Mouse (Mus musculus) liver, embryonic 15.5 days (tissue): ENCODE measurements around the gene Ccdc177. TPM values are rescaled to one million over a fixed set of nuclear protein-coding genes. Genes with fewer than 3 reads are reported as not detected.

Source experiments
- ATAC-seq: fragments of 200-750 bp; cut with Nextera tagmentation; 2 replicates; pipeline ENCODE4 v1.8.0; 2017; ENCODE audit warnings: moderate number of reproducible peaks, mild to moderate bottlenecking, moderate library complexity; ENCODE audit not compliant: insufficient read depth
- H3K27ac ChIP-seq: fragments of 300-500 bp; sonication (generic); replicated peaks from 2 replicates; pipeline ENCODE4 v1.5.1; 2015; ENCODE audit warnings: mild to moderate bottlenecking, inconsistent platforms
- H3K27me3 ChIP-seq: fragments of 300-500 bp; sonication (generic); 2 replicates; pipeline ENCODE4 v1.6.1; 2015; ENCODE audit warnings: mild to moderate bottlenecking, inconsistent platforms
- H3K36me3 ChIP-seq: fragments of 300-500 bp; sonication (generic); replicated peaks from 2 replicates; pipeline ENCODE4 v1.6.1; 2015; ENCODE audit warnings: moderate library complexity, mild to moderate bottlenecking, inconsistent platforms
- H3K4me1 ChIP-seq: fragments of 300-500 bp; sonication (generic); replicated peaks from 2 replicates; pipeline ENCODE4 v1.6.1; 2015; ENCODE audit warnings: inconsistent platforms
- H3K4me2 ChIP-seq: fragments of 300-500 bp; sonication (generic); 2 replicates; pipeline ENCODE4 v1.6.1; 2015; ENCODE audit warnings: moderate library complexity, mild to moderate bottlenecking, inconsistent platforms
- H3K4me3 ChIP-seq: fragments of 300-500 bp; sonication (generic); replicated peaks from 2 replicates; pipeline ENCODE4 v1.5.1; 2015; ENCODE audit warnings: mild to moderate bottlenecking, inconsistent platforms
- H3K9ac ChIP-seq: fragments of 300-500 bp; sonication (generic); 2 replicates; pipeline ENCODE4 v1.6.1; 2015; ENCODE audit warnings: moderate library complexity, mild to moderate bottlenecking, inconsistent platforms
- H3K9me3 ChIP-seq: fragments of 300-500 bp; sonication (generic); replicated peaks from 2 replicates; pipeline ENCODE4 v1.6.1; 2016; ENCODE audit warnings: inconsistent platforms
- WGBS: fragments of 180-500 bp; shearing (Covaris S2); methylation state at CpG from one replicate; pipeline ENCODE4 v1.1.7; 2015; ENCODE audit warnings: mixed read lengths; ENCODE audit not compliant: insufficient replicate concordance; 5-methylcytosine and 5-hydroxymethylcytosine counted together
- polyA plus RNA-seq: library from polyadenylated mRNA; unstranded; fragments of >200 nt; fragmentation: Nextera tagmentation; extraction: Ambion mirVana; gene quantifications from 2 replicates; pipeline ENCODE4 v1.2.1, GENCODE M21; 2015

The Ccdc177 gene
- polyA plus RNA-seq, 1 experiment from 2014 or later = not detected

- 0 out of 2 replicates have a peak overlapping the region, but pooled peaks have one; percentile 9 for H3K27ac ChIP-seq
- H3K9ac ChIP-seq = peak overlapping the region; percentile 4; the same call in 1 of the 2 replicates
- peak; percentile 30; the same call in 1 of the 2 replicates for ATAC-seq
- H3K9me3 ChIP-seq = no peaks in the 10 kb centered on the region
- no peak overlapping the region for H3K4me2 ChIP-seq
- 30% methylated on average over 1 of the region's 1 CpGs for WGBS
- peaks cover 67% of the 10 kb centered on the region for H3K4me1 ChIP-seq
- no peaks in the 10 kb centered on the region for H3K27me3 ChIP-seq
- no peak overlapping the region for H3K4me3 ChIP-seq
- H3K36me3 ChIP-seq = no peaks in the 10 kb centered on the region
Measured at GRCm38 (mm10) chr12:80783889-80784288, 23.4 kb upstream of the Ccdc177 start.

DNA sequence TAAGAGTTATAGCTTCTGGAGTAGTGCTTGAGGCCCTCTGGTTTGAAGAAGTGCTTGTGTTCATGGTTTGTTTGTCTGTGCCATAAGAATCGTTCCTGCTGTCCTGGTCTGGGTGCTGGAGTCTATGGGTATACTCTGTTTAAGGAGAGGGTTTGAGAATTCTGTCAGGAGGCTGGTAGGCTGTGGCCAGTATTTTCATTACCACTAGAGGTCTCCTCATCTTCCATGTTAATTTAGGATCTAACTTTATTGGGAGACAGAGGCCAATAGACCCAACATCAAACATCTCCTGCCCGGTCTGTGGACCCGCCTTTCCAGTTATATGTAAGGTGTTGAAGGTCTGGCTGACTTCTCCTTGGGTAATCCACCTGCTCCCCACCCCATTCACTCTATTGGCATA lies 22.4 kb upstream of the Ccdc177 start:
- no peak overlapping the region for H3K4me2 ChIP-seq
- H3K9ac ChIP-seq = no peak overlapping the region
- H3K27me3 ChIP-seq = no peaks in the 10 kb centered on the region
- 47% methylated on average over 3 of the region's 3 CpGs for WGBS
- H3K27ac ChIP-seq = no peak overlapping the region
- no peaks in the 10 kb centered on the region for H3K36me3 ChIP-seq
- H3K4me3 ChIP-seq = no peak overlapping the region
- ATAC-seq = no peak
- H3K9me3 ChIP-seq = no peaks in the 10 kb centered on the region
- peaks cover 69% of the 10 kb centered on the region for H3K4me1 ChIP-seq

DNA sequence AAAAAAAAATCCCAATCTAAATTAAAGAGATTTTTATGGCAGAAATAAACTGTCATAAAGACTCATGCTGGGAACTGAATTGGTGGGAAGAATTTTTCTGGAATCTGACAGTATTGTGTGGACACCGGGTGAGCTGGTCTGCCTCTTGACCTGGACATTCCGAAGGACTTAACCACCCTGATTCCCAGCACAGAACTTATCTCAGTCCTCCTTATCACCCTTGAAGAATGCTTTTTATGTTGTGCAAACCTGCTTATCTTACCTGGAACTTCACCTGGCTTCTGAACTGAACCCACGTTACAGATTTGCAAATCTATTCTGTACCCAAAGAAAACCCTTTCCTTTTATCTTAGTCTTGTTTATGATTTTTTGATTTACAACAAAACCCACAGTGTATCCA lies 21.7 kb upstream of the Ccdc177 start:
- 61% methylated on average over 3 of the region's 3 CpGs for WGBS
- Histone ChIP-seq H3K27me3 (no peaks in the 10 kb centered on the region), H3K9me3 (no peaks in the 10 kb centered on the region), H3K36me3 (no peaks in the 10 kb centered on the region), H3K4me3 (no peak overlapping the region), H3K4me2 (no peak overlapping the region), H3K9ac (no peak overlapping the region), H3K4me1 (peaks cover 69% of the 10 kb centered on the region), H3K27ac (no peak overlapping the region)
- ATAC-seq = no peak

GRCm38 (mm10) chr12:80779760-80780159 lies 19.3 kb upstream of the Ccdc177 start:
- Histone ChIP-seq H3K27ac (peak overlapping the region; percentile 97), H3K4me2 (no peak overlapping the region), H3K9me3 (no peaks in the 10 kb centered on the region), H3K36me3 (no peaks in the 10 kb centered on the region), H3K9ac (no peak overlapping the region), H3K4me1 (peaks cover 70% of the 10 kb centered on the region), H3K27me3 (no peaks in the 10 kb centered on the region), H3K4me3 (no peak overlapping the region)
- 90% methylated on average over 4 of the region's 4 CpGs for WGBS
- ATAC-seq = no peak

- Histone ChIP-seq H3K4me2 (peak overlapping the region; percentile 75), H3K4me1 (peaks cover 58% of the 10 kb centered on the region), H3K27me3 (no peaks in the 10 kb centered on the region), H3K36me3 (no peaks in the 10 kb centered on the region), H3K27ac (peak overlapping the region; percentile 97), H3K9ac (peak overlapping the region; percentile 59), H3K9me3 (no peaks in the 10 kb centered on the region), H3K4me3 (peak overlapping the region; percentile 39)
- WGBS = 21% methylated on average over 16 of the region's 16 CpGs
- peak; percentile 99 for ATAC-seq
Measured at GRCm38 (mm10) chr12:80778188-80778936, 17.9 kb upstream of the Ccdc177 start.

GRCm38 (mm10) chr12:80776046-80776634 lies 15.7 kb upstream of the Ccdc177 start:
- H3K9me3 ChIP-seq = no peaks in the 10 kb centered on the region
- no peaks in the 10 kb centered on the region for H3K36me3 ChIP-seq
- H3K4me3 ChIP-seq = no peak overlapping the region
- WGBS = 20% methylated on average over 4 of the region's 4 CpGs
- peaks cover 54% of the 10 kb centered on the region for H3K4me1 ChIP-seq
- peak overlapping the region; percentile 33; the same call in 1 of the 2 replicates for H3K9ac ChIP-seq
- peak overlapping the region; percentile 97 for H3K27ac ChIP-seq
- H3K4me2 ChIP-seq = peak overlapping the region; percentile 37
- no peaks in the 10 kb centered on the region for H3K27me3 ChIP-seq
- ATAC-seq = peak; percentile 17

DNA sequence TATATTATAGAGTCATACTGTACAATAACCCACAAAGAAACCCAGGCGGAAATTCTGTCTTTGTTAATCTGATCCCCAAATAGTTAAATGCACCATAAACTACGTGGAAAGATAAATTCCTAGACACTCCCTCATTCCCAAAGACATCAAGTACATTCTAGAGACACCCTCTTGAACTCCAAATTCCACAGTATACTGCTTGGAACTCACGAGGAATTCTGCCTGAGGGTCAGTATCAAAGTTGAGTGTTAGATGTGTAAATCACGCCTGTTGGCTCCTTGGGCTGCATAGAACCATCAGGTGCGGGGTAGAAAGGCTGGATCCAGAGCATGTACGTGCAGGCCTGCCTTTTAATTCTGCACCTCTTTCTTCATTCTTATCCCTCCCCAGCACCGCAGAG lies 14.3 kb upstream of the Ccdc177 start:
- ATAC-seq = no peak
- Histone ChIP-seq H3K36me3 (no peaks in the 10 kb centered on the region), H3K27ac (peak overlapping the region; percentile 11; the same call in 1 of the 2 replicates), H3K27me3 (no peaks in the 10 kb centered on the region), H3K9ac (no peak overlapping the region), H3K9me3 (no peaks in the 10 kb centered on the region), H3K4me3 (no peak overlapping the region), H3K4me1 (peaks cover 50% of the 10 kb centered on the region), H3K4me2 (no peak overlapping the region)
- WGBS = 75% methylated on average over 7 of the region's 7 CpGs

DNA sequence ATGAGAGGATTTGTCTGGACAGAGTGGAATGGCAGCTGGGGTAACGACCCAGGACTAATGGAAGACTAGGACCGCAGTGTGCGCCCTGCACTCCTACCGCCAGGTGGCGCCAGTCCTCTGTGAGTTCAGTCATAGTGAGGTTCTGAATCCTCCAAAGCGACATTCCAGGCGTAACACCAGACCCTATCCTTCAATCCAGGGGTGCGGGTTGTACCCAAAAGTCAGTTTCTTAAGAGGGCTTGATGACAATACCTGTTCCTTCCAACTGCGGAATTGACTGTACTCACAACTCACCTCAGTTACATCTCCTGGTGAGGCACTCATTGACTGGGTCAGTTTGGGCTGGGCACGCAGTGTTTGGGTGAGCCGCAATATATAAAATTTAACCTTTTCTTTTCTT lies 9.2 kb upstream of the Ccdc177 start:
- Histone ChIP-seq H3K9ac (no peak overlapping the region), H3K4me2 (peak overlapping the region; percentile 42; the same call in 1 of the 2 replicates), H3K4me3 (no peak overlapping the region), H3K4me1 (peaks cover 3% of the 10 kb centered on the region; the same call in 1 of the 2 replicates), H3K27ac (no peak overlapping the region), H3K27me3 (peaks cover 10% of the 10 kb centered on the region), H3K9me3 (no peaks in the 10 kb centered on the region), H3K36me3 (no peaks in the 10 kb centered on the region)
- ATAC-seq = peak; percentile 73
- WGBS = 16% methylated on average over 11 of the region's 11 CpGs

- H3K36me3 ChIP-seq = no peaks in the 10 kb centered on the region
- H3K27ac ChIP-seq = no peak overlapping the region
- no peak for ATAC-seq
- H3K9ac ChIP-seq = no peak overlapping the region
- H3K4me1 ChIP-seq = peaks cover 7% of the 10 kb centered on the region
- peaks cover 55% of the 10 kb centered on the region for H3K27me3 ChIP-seq
- no peaks in the 10 kb centered on the region for H3K9me3 ChIP-seq
- no peak overlapping the region for H3K4me3 ChIP-seq
- no peak overlapping the region for H3K4me2 ChIP-seq
- 52% methylated on average over 4 of the region's 4 CpGs for WGBS
Measured at GRCm38 (mm10) chr12:80764116-80764515, 3.6 kb upstream of the Ccdc177 start.

DNA sequence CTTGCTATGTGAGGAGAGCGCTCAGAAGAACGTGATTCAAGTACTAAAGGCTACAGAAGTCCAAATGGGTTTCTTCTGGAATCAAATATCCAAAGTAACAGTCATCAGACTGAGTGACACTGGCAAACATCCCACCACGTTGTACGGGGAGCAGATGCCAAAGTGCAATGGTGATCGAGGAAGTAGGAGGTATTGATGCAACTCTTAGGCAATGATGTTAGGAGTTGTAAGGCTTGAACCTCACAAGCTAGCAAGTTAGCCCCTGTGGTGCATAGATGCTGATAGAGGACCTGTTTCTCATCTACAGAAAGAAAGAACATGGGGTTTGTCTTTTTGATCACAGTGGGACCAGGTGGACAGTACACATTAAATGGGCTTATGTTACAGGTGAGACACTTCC lies 2.5 kb upstream of the Ccdc177 start:
- WGBS = 55% methylated on average over 5 of the region's 5 CpGs
- Histone ChIP-seq H3K9ac (no peak overlapping the region), H3K27me3 (peaks cover 64% of the 10 kb centered on the region), H3K9me3 (no peaks in the 10 kb centered on the region), H3K4me2 (no peak overlapping the region), H3K4me1 (peaks cover 19% of the 10 kb centered on the region), H3K27ac (no peak overlapping the region), H3K36me3 (no peaks in the 10 kb centered on the region), H3K4me3 (no peak overlapping the region)
- ATAC-seq = no peak

- no peaks in the 10 kb centered on the region for H3K9me3 ChIP-seq
- peaks cover 88% of the 10 kb centered on the region for H3K27me3 ChIP-seq
- ATAC-seq = no peak
- H3K4me1 ChIP-seq = peaks cover 27% of the 10 kb centered on the region
- peak overlapping the region; percentile 32 for H3K4me2 ChIP-seq
- no peaks in the 10 kb centered on the region for H3K36me3 ChIP-seq
- no peak overlapping the region for H3K9ac ChIP-seq
- peak overlapping the region; percentile 7; the same call in 1 of the 2 replicates for H3K4me3 ChIP-seq
- WGBS = 3% methylated on average over 22 of the region's 22 CpGs
- H3K27ac ChIP-seq = no peak overlapping the region
Measured at GRCm38 (mm10) chr12:80759713-80760395, 633 bp downstream of the Ccdc177 start.
